Mouse (Mus musculus) stomach, embryonic 14.5 days (tissue): ENCODE measurements around the gene Hmgn2. TPM values are rescaled to one million over a fixed set of nuclear protein-coding genes. Genes with fewer than 3 reads are reported as not detected.

ENCODE experiments used
- ATAC-seq: fragments of 200-750 bp; cut with Nextera tagmentation; 2 replicates; pipeline ENCODE4 v1.8.0; 2017; ENCODE audit warnings: low read depth, moderate TSS enrichment; ENCODE audit not compliant: insufficient number of reproducible peaks, insufficient read depth, low FRiP score
- H3K27ac ChIP-seq: fragments of 300-500 bp; sonication (generic); 2 replicates; pipeline ENCODE4 v1.5.1; 2014; ENCODE audit warnings: mild to moderate bottlenecking, low read length, moderate library complexity, mixed read lengths
- H3K27me3 ChIP-seq: fragments of 300-500 bp; sonication (generic); 2 replicates; pipeline ENCODE4 v1.6.1; 2014; ENCODE audit warnings: low read length, control low read depth, mixed read lengths; ENCODE audit not compliant: control insufficient read depth, insufficient read depth
- H3K36me3 ChIP-seq: fragments of 300-500 bp; sonication (generic); 2 replicates; pipeline ENCODE4 v1.6.1; 2014; ENCODE audit warnings: mild to moderate bottlenecking, control low read depth, low read length, moderate library complexity, mixed read lengths; ENCODE audit not compliant: control insufficient read depth, insufficient read depth
- H3K4me1 ChIP-seq: fragments of 300-500 bp; sonication (generic); 2 replicates; pipeline ENCODE4 v1.6.1; 2014; ENCODE audit warnings: low read length, control low read depth, mixed read lengths; ENCODE audit not compliant: control insufficient read depth, insufficient read depth
- H3K4me2 ChIP-seq: fragments of 300-500 bp; sonication (generic); replicated peaks from 2 replicates; pipeline ENCODE4 v1.6.1; 2014; ENCODE audit warnings: low read depth, low read length, control low read depth
- H3K4me3 ChIP-seq: fragments of 300-500 bp; sonication (generic); 2 replicates; pipeline ENCODE4 v1.5.1; 2014; ENCODE audit warnings: low read depth, low read length, control low read depth
- H3K9ac ChIP-seq: fragments of 300-500 bp; sonication (generic); replicated peaks from 2 replicates; pipeline ENCODE4 v1.6.1; 2014; ENCODE audit warnings: low read depth, mild to moderate bottlenecking, control low read depth, low read length, moderate library complexity, mixed read lengths
- H3K9me3 ChIP-seq: fragments of 300-500 bp; sonication (generic); 2 replicates; pipeline ENCODE4 v1.6.1; 2016; ENCODE audit warnings: low read depth, low read length, control low read depth; ENCODE audit not compliant: control insufficient read depth
- WGBS: fragments of 180-500 bp; shearing (Covaris S2); extraction: QIAGEN DNeasy Blood & Tissue Kit; methylation state at CpG from one replicate; pipeline ENCODE4 v1.1.7; 2014; 5-methylcytosine and 5-hydroxymethylcytosine counted together
- polyA plus RNA-seq: library from polyadenylated mRNA; unstranded; fragments of >200 nt; fragmentation: Nextera tagmentation; extraction: Ambion mirVana; gene quantifications from 2 replicates; pipeline ENCODE4 v1.2.1, GENCODE M21; 2014

The Hmgn2 gene
- polyA plus RNA-seq, 1 experiment from 2014 or later, result 2,604 TPM

DNA sequence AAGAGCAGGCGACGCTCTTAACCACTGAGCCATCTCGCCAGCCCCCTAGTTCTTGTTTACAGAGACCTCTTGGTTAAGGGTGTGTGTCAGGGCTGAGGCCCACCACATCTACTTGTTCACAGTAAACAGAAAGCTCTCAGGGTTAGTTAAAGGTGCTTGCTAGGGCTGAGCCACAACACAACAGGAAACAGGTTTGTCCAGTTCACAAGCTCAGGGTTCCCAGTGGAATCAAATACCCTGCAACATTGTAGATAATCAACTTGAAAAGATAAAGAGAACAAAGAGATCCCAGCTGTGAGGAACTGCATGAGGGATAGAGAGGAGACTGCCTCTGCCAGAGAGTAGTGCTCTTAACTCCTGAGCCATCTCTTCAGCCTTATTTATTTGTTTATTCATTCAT is 38.4 kb upstream of the Hmgn2 start:
- Histone ChIP-seq H3K4me2 (no peak overlapping the region), H3K27ac (no peak overlapping the region), H3K4me1 (peaks cover 7% of the 10 kb centered on the region; the same call in 1 of the 2 replicates), H3K36me3 (no peaks in the 10 kb centered on the region), H3K9me3 (no peaks in the 10 kb centered on the region), H3K27me3 (no peaks in the 10 kb centered on the region), H3K4me3 (no peak overlapping the region), H3K9ac (no peak overlapping the region)
- WGBS, result 64% methylated on average over 3 of the region's 3 CpGs
- no peak for ATAC-seq

- Histone ChIP-seq H3K36me3 (no peaks in the 10 kb centered on the region), H3K4me2 (no peak overlapping the region), H3K27me3 (no peaks in the 10 kb centered on the region), H3K9me3 (no peaks in the 10 kb centered on the region), H3K9ac (no peak overlapping the region), H3K4me1 (no peaks in the 10 kb centered on the region), H3K27ac (no peak overlapping the region), H3K4me3 (no peak overlapping the region)
- WGBS, result 83% methylated on average over 12 of the region's 12 CpGs
- no peak for ATAC-seq
Measured at GRCm38 (mm10) chr4:134005581-134006358, 37.3 kb upstream of the Hmgn2 start.

GRCm38 (mm10) chr4:134002903-134003302 is 34.5 kb upstream of the Hmgn2 start:
- 70% methylated on average over 5 of the region's 5 CpGs for WGBS

GRCm38 (mm10) chr4:134002246-134002645 is 33.8 kb upstream of the Hmgn2 start:
- Histone ChIP-seq H3K9ac (no peak overlapping the region), H3K36me3 (no peaks in the 10 kb centered on the region)
- WGBS, result 61% methylated on average over 4 of the region's 4 CpGs

More at GRCm38 (mm10) chr4:134002903-134003302, 34.5 kb upstream of the Hmgn2 start:
- no peak for ATAC-seq
- no peak overlapping the region for H3K4me2 ChIP-seq
- H3K27me3 ChIP-seq, result no peaks in the 10 kb centered on the region
- H3K27ac ChIP-seq, result no peak overlapping the region
- H3K9ac ChIP-seq, result no peak overlapping the region
- no peak overlapping the region for H3K4me3 ChIP-seq
- H3K9me3 ChIP-seq, result no peaks in the 10 kb centered on the region
- no peaks in the 10 kb centered on the region for H3K36me3 ChIP-seq
- H3K4me1 ChIP-seq, result no peaks in the 10 kb centered on the region; the same call in 1 of the 2 replicates

GRCm38 (mm10) chr4:134001710-134002109 is 33.3 kb upstream of the Hmgn2 start:
- Histone ChIP-seq H3K27me3 (no peaks in the 10 kb centered on the region), H3K4me1 (no peaks in the 10 kb centered on the region; the same call in 1 of the 2 replicates), H3K27ac (no peak overlapping the region), H3K9ac (no peak overlapping the region), H3K36me3 (peaks cover 2% of the 10 kb centered on the region; the same call in 1 of the 2 replicates), H3K4me3 (no peak overlapping the region), H3K9me3 (no peaks in the 10 kb centered on the region), H3K4me2 (no peak overlapping the region)
- no peak for ATAC-seq
- 52% methylated on average over 10 of the region's 10 CpGs for WGBS

More at GRCm38 (mm10) chr4:134002246-134002645, 33.8 kb upstream of the Hmgn2 start:
- H3K4me2 ChIP-seq, result no peak overlapping the region
- no peaks in the 10 kb centered on the region for H3K27me3 ChIP-seq
- no peak overlapping the region for H3K27ac ChIP-seq
- no peak for ATAC-seq
- H3K4me1 ChIP-seq, result no peaks in the 10 kb centered on the region; the same call in 1 of the 2 replicates
- no peak overlapping the region for H3K4me3 ChIP-seq
- H3K9me3 ChIP-seq, result no peaks in the 10 kb centered on the region

DNA sequence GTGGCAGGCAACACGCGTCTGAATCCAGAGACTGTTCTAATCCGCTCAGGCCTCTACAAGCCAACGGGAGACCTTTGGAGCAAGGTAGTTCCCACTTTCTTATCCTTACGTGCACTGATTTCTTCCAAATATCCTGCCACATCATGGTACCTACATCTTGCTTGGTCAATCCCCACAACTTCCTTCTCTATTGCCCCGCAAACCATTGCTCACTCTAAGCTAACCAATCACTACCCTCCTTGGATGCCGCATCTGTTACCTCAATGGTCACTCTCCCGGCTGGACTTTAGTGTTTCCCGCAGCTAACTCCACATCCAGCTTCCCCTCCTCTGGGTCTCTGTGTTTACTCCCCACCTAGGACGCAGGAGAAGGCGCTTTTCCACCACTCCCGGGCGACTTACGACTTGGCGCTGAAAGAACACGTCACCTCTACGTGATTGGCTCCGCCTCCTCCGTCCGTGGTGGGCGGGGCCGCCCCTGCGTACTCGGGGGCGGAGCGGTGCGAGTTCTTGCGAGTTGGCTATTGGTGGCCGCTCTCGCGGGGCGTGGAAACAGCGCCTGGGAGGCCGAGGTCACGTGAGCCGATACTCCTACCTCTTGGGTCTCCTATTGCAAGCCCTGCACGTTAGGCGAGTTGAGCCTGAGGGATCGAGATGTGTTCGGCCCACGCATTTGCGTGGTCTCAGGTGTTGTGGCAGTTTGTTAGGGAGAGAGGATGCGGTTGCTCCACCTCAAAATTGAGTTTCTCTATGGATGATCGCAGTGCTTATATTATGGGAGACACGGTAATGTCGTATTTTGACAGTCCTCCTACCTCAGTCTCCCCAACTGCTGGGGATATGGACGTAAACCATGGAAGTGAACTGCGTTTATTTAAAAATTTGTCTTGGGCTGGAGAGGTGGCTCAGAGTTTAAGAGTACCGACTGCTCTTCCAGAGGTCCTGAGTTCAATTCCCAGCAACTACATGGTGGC is 32.3 kb upstream of the Hmgn2 start, which contains the start of gene Dhdds:
Gene Dhdds, minus strand, starts transcription at position 453 of the 973 bp plus-strand sequence.
- WGBS, result 1% methylated on average over 49 of the region's 49 CpGs
- Histone ChIP-seq H3K4me3 (peak within 1 kb of the TSS; percentile 79), H3K27me3 (no peaks in the 10 kb centered on the region), H3K27ac (0 out of 2 replicates have a peak within 1 kb of the TSS, but pooled peaks have one; percentile 39), H3K9me3 (no peaks in the 10 kb centered on the region), H3K36me3 (peaks cover 4% of the 10 kb centered on the region), H3K4me1 (no peaks in the 10 kb centered on the region; the same call in 1 of the 2 replicates), H3K9ac (peak within 1 kb of the TSS; percentile 75), H3K4me2 (peak within 1 kb of the TSS; percentile 70)
- ATAC-seq, result peak; percentile 99

DNA sequence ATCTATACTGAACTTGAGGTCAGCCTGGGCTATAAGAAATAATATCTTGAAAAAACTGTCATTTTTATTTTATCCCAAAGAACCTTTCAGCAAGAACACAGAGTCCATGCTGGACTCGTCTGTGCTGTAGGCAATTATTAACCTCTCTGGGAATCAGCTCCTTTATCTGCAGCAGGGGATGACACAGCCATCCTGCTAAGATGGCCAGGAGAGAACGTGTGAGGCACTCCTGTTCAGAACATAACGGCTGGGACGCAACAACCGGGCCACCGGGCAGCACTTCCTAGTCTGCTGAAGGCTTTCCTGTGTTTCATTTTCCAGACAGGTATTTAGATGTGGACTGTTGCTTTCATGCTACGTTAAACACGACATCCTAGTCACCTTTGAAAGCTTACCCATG is 26.2 kb upstream of the Hmgn2 start:
- Histone ChIP-seq H3K36me3 (peaks cover 40% of the 10 kb centered on the region), H3K4me2 (no peak overlapping the region), H3K4me3 (no peak overlapping the region), H3K27me3 (no peaks in the 10 kb centered on the region), H3K9ac (no peak overlapping the region), H3K4me1 (no peaks in the 10 kb centered on the region; the same call in 1 of the 2 replicates), H3K9me3 (no peaks in the 10 kb centered on the region), H3K27ac (no peak overlapping the region)
- WGBS, result 88% methylated on average over 8 of the region's 8 CpGs
- ATAC-seq, result no peak

DNA sequence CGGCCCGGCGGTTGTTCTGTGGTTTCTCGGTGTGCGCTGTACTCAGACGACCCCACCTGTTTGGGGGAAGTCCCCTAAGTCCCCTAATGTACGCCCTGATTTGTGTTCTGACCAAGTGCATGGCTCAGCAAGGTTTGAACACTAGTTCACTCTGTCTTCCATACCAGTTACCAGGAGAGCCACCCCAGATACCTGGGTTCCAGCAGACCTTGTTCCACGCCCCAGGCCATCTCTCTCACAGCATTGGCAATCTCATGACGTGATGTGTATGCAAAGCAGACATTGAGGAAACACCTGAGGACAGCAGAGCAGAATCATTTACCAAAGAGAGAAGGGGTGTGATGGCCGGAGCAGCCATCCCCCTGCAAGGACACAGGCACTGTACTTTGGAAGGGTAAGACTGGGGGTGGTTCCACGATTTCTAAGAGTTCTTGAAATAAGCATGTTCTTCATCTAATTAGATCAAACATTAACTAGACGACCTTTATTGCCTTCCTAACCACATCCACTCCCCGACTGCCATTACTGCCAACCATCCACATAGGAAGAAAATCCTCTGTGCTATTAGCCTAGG is 22.7 kb upstream of the Hmgn2 start:
- Histone ChIP-seq H3K9ac (no peak overlapping the region), H3K27ac (no peak overlapping the region), H3K36me3 (peaks cover 46% of the 10 kb centered on the region), H3K4me3 (no peak overlapping the region), H3K4me2 (no peak overlapping the region), H3K9me3 (no peaks in the 10 kb centered on the region), H3K27me3 (no peaks in the 10 kb centered on the region), H3K4me1 (no peaks in the 10 kb centered on the region)
- 89% methylated on average over 13 of the region's 13 CpGs for WGBS
- no peak for ATAC-seq
